Mouse (Mus musculus) yolk sac, embryonic 10.5 days (tissue): ENCODE measurements around the gene Gm19410.

Source experiments
- DNase-seq: peaks from one replicate; pipeline ENCODE4 v3.0.0-alpha.2; 2017; ENCODE audit warnings: low spot score

Gm19410 gene

DNA sequence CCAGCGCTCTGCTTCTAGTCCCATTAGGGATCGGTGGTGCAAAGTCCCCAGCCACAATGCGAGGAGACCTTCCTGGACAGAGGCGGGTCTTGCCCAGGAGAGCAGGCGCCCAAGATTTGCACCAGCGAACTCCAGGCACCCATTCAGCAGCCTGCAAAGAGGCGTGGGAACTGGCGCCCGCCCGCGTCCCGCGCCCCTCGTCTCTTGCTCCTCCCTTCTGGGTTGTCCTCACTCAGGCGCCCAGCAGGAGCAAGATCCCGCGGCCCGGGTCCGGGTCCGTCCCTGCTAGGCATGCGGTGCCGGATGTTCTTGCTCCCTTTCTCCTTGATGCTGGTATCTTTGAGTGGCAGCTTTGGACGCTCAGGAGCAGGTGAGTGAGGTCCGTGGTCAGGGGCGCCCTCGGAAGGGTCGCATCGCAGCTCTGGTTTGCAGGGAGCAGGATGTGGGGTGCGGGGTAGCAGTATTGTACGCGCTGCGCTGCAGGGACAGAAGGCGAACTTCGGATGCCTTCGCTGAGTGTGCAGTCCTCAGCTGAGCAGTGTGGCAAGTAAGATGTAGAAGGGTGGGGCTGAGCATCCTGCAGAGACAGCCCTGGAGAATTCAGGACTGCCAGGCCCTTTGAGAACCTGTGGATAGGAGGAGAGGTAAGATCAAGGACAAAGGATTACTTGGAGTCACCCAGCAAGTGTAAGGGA is at the start of gene Gm19410:
TSS of gene Gm19410 (plus strand) at position 292 of the 695 bp plus-strand sequence.
- DNase-seq: no peak

DNA sequence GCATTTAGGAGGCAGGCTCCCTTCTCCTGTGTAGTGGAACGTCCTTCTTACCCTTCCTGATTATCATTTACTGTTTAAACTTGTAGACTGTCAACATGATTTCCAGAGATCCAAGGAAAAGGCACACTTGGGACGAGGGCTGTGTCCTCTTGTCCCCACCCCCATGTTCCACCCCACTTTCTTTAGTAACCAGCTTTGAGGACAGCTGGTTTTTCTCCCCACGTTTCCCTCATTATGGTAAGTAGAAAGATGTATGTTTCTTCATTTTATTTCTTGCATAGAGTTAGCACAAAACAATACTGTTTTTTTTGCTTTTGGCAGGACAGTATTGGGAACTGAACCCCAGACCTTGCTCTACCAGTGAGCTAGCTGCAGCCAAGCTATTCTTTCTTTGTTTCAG is 34.8 kb upstream of the Gm19410 start:
- no peak for DNase-seq

DNA sequence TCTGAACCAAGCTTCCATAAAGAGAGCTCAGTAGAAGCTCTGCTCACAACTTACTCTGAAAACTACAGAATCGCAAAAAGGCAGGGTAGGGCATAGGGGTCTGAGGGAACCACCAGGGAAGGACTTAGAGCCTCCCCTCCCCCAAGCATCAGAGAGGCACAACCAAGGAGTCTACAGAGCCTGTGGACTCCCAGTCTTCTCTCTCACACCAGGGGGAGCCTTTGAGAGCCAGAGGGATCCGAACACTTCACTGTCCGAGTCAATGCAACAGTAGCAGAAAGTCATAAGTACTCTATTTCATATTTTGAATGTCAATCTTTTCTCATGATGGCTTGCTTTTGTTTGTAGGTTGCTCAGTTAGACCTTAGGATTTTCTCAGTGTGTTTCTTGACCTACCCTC is 30.2 kb upstream of the Gm19410 start:
- no peak for DNase-seq

DNA sequence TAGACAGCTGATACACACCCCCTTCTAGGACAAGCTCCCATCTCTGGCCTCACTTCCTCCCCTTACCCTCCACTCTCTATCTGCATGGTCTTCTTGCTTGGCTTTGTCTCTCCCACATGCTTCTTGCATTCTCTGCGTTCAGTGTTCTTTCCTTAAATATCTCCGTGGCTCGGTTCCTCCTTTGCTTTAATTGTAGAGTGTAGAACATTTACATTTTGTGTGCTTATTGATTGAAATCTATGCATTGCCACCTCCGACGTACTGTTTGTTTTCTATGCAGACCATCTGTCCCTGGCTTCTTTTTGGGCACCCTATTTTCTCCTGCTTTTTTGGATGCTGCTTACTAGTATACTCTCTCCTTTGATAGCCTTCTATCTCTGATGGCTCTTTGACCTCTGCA is 9.4 kb upstream of the Gm19410 start:
- DNase-seq: no peak

DNA sequence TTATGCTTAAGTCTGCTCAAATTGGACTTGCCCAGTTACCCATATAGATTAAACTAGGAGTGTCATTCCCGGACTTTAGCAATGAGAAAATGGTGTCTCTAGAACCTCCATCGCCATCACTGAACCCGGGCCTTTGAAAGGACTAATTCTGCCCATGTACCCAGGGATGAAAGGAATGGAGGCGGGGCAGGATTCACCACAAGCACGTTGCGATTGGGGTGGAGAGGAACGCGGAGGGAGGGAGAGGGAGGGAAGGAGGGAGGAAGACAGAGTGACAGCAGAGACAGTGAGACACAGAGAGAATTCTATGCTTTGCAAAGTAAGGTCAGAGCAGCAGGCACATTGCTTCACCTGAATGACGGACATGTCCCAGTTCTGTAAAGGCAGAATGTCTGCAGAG is 570 bp upstream of the Gm19410 start:
- no peak for DNase-seq

DNA sequence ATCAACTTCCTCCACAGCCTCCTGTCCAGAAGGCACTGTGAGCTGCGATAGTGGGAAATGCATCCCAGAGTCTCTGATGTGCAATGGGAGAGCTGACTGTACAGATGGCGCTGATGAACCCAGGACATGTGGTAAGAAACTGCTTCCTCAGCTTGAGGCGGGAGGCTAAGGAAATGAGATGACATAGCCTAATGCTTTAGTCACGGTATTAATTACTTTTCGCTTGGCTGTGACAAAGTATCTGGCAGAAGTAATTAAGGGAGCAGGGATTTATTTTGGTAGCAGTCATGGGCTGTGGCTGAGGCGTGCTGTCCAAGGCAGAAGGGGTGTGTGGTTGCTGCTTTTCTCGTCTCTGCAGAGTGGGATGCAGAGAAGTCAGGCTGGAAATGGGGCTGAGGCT is 7.9 kb downstream of the Gm19410 start:
- DNase-seq: no peak
